Mouse (Mus musculus): ENCODE data around the gene Zcrb1.

DNA sequence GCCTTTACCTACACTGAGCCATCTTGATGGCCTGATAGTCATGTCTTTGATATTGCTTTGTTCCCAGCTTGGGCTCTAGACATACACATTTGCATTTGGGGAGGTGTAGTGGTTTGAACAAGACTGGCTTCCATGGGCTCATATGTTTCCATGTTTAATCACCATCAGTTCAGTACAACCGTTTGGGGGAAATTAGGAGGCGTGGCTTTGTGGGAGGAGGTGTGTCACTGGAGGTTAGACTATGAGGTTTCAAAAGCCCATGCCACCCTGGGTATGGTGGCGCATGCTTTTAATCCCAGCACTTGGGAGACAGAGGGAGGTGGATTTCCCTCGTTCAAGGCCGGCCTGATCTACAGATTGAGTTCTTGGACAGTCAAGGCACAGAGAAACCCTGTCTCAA is 22.4 kb downstream of the Zcrb1 start:
- no peak for TF ChIP-seq CTCF (IDR thresholded peaks at IDR 0.05; ENCODE audit: extremely low read depth, insufficient read depth, insufficient read length, insufficient replicate concordance)
- no peak for TF ChIP-seq POLR2A (IDR thresholded peaks at IDR 0.05; ENCODE audit: low read depth, low read length)
